In the genomic region with DNA sequence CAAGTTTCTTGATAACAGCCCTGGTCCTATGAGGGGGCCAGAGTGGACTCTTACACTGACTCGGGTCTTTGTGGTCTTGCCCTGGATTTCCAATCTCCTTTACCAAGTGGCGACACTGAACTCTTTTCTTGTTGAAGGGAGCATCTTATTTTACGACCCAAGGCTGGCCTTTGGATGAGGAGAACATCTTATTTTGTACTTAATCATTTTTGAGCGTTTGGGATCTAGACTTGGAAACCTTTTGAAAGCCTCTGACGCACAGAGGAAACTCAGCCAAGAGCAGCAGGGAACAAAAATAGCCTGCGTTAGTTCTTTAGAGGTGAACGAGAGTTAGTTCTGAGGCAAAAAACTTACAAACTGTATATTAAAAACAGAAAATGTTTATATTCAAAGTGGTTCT, we compare ENCODE assay signal across 17 mouse cellular contexts. TPM values are rescaled to one million over a fixed set of nuclear protein-coding genes. Genes with fewer than 3 reads are reported as not detected.
DNase-seq lines count a peak whose midpoint lies in the region; ATAC-seq and TF ChIP-seq lines count a peak whose summit lies in the region.
"Had no signal": no experiment of that assay in that cellular context is flagged by ENCODE, and none has a peak within 500 bp of the region (broad histone marks: within the 10 kb centered on the region; RNA-seq: fewer than 3 reads in every experiment).

No protein-coding gene starts in this region.

- H3K9me3 ChIP-seq in embryonic facial prominence, embryonic 13.5 days: no peaks in the 10 kb centered on the region
- H3K9me3 ChIP-seq in embryonic facial prominence, embryonic 10.5 days: no peaks in the 10 kb centered on the region
- no peaks in the 10 kb centered on the region for H3K9me3 ChIP-seq in kidney, postnatal 0 days (replicated peaks; ENCODE audit: low read length)
- H3K9me3 ChIP-seq: neural tube, embryonic 15.5 days had no signal

- ATAC-seq in embryonic facial prominence, embryonic 13.5 days (ENCODE audit: insufficient number of reproducible peaks, insufficient read depth, low FRiP score, low TSS enrichment, low read depth): no peak
- ATAC-seq in kidney, postnatal 0 days (replicated peaks; ENCODE audit: low FRiP score, low read depth): no peak
- no peak for ATAC-seq in erythroid progenitor cell, adult 5-6 weeks (replicated peaks; ENCODE audit: low FRiP score, poor library complexity, severe bottlenecking)
- ATAC-seq in granulocyte monocyte progenitor cell, adult 5-6 weeks (replicated peaks; ENCODE audit: poor library complexity, severe bottlenecking): no peak
- ATAC-seq: inflammation-experienced regulatory T-cells, adult 6 months; Patski had no signal

- H3K4me2 ChIP-seq in embryonic facial prominence, embryonic 13.5 days: no peak overlapping the region
- no peak overlapping the region for H3K4me2 ChIP-seq in kidney, postnatal 0 days (ENCODE audit: low read length)
- H3K4me2 ChIP-seq: lung, embryonic 14.5 days; neural tube, embryonic 15.5 days had no signal

- WGBS in embryonic facial prominence, embryonic 13.5 days: 80% methylated on average over 7 of the region's 7 CpGs
- WGBS in embryonic facial prominence, embryonic 10.5 days: 88% methylated on average over 7 of the region's 7 CpGs
- 67% methylated on average over 7 of the region's 7 CpGs for WGBS in kidney, postnatal 0 days

- DNase-seq in embryonic facial prominence, embryonic 10.5 days (ENCODE audit: low spot score): no peak
- peak; percentile 26 to 59 for DNase-seq in urinary bladder, postnatal 36 days (ENCODE audit: low spot score in 2 of 2)
- DNase-seq in urinary bladder, postnatal 10 days (ENCODE audit: low spot score): no peak
- DNase-seq in kidney, postnatal 0 days (ENCODE audit: low spot score): peak; percentile 23
- no peak for DNase-seq in ovary, postnatal 10 days (ENCODE audit: low spot score)
- DNase-seq: lung, embryonic 14.5 days; midbrain, embryonic 14.5 days had no signal

- no peak overlapping the region for H3K9ac ChIP-seq in embryonic facial prominence, embryonic 13.5 days
- H3K9ac ChIP-seq in kidney, postnatal 0 days (ENCODE audit: low read depth, low read length): no peak overlapping the region
- H3K9ac ChIP-seq: lung, embryonic 14.5 days; neural tube, embryonic 15.5 days had no signal

- 0 out of 2 replicates have a peak, but pooled peaks cover 5% of the 10 kb centered on the region for H3K27me3 ChIP-seq in embryonic facial prominence, embryonic 13.5 days
- H3K27me3 ChIP-seq in embryonic facial prominence, embryonic 10.5 days (replicated peaks; ENCODE audit: low read depth, poor library complexity, severe bottlenecking): peaks cover 12% of the 10 kb centered on the region
- no peaks in the 10 kb centered on the region for H3K27me3 ChIP-seq in kidney, postnatal 0 days (ENCODE audit: insufficient read depth, low read length)
- H3K27me3 ChIP-seq: neural tube, embryonic 15.5 days; Patski had no signal

- peaks cover 23% of the 10 kb centered on the region for H3K4me1 ChIP-seq in embryonic facial prominence, embryonic 13.5 days
- H3K4me1 ChIP-seq in embryonic facial prominence, embryonic 10.5 days: peaks cover 16% of the 10 kb centered on the region
- H3K4me1 ChIP-seq in kidney, postnatal 0 days (replicated peaks; ENCODE audit: insufficient read depth, low read length): 0 out of 2 replicates have a peak, but pooled peaks cover 3% of the 10 kb centered on the region

- no peak overlapping the region for H3K4me3 ChIP-seq in embryonic facial prominence, embryonic 13.5 days
- H3K4me3 ChIP-seq in embryonic facial prominence, embryonic 10.5 days: no peak overlapping the region
- H3K4me3 ChIP-seq in kidney, postnatal 0 days (replicated peaks; ENCODE audit: low read depth, low read length): no peak overlapping the region
- H3K4me3 ChIP-seq: neural tube, embryonic 15.5 days had no signal

- H3K36me3 ChIP-seq in embryonic facial prominence, embryonic 13.5 days: no peaks in the 10 kb centered on the region
- H3K36me3 ChIP-seq in embryonic facial prominence, embryonic 10.5 days (replicated peaks): no peaks in the 10 kb centered on the region
- no peaks in the 10 kb centered on the region for H3K36me3 ChIP-seq in kidney, postnatal 0 days (ENCODE audit: insufficient read depth, low read length)
- H3K36me3 ChIP-seq: neural tube, embryonic 15.5 days had no signal

- no peak for TF ChIP-seq CTCF in kidney, postnatal 0 days (IDR thresholded peaks at IDR 0.05; ENCODE audit: low read depth)

- H3K27ac ChIP-seq in embryonic facial prominence, embryonic 13.5 days: peak overlapping the region; percentile 11; the same call in 1 of the 2 replicates
- H3K27ac ChIP-seq in embryonic facial prominence, embryonic 10.5 days (replicated peaks): no peak overlapping the region
- no peak overlapping the region for H3K27ac ChIP-seq in kidney, postnatal 0 days
- H3K27ac ChIP-seq: neural tube, embryonic 15.5 days had no signal

RNA-seq across cellular contexts. Expression of a gene that starts 4.5 kb away (rescaled TPM):
- 4.1 and 4.6 TPM in 2 replicates for polyA plus RNA-seq in embryonic facial prominence, embryonic 13.5 days (2015; fragmentation: Nextera tagmentation; extraction: Ambion mirVana)
- 2.0 and 2.3 TPM in 2 replicates for polyA plus RNA-seq in embryonic facial prominence, embryonic 10.5 days (2016; fragmentation: Nextera tagmentation; extraction: Ambion mirVana)
- 4.9 and 5.0 TPM in 2 replicates for polyA plus RNA-seq in kidney, postnatal 0 days (2015; fragmentation: Nextera tagmentation; extraction: Ambion mirVana)
- total RNA-seq in erythroid progenitor cell, adult 5-6 weeks (2015; ENCODE audit: low replicate concordance): 2.9 and 7.2 TPM in 2 replicates
- total RNA-seq in erythroid progenitor cell, adult 5-6 weeks (2017; ENCODE audit: low replicate concordance): 0.61 and 1.9 TPM in 2 replicates
- total RNA-seq in granulocyte monocyte progenitor cell, adult 5-6 weeks (2014; fragmentation: Nextera tagmentation): 8.8 and 9.9 TPM in 2 replicates
- total RNA-seq in granulocyte monocyte progenitor cell, adult 5-6 weeks (2017): 4.4 and 9.0 TPM in 2 replicates

RNA-seq across cellular contexts. Expression of a gene that starts 46.8 kb away (rescaled TPM):
- not detected in 2 replicates for polyA plus RNA-seq in embryonic facial prominence, embryonic 13.5 days (2015; fragmentation: Nextera tagmentation; extraction: Ambion mirVana)
- not detected in 2 replicates for polyA plus RNA-seq in embryonic facial prominence, embryonic 10.5 days (2016; fragmentation: Nextera tagmentation; extraction: Ambion mirVana)
- polyA plus RNA-seq in kidney, postnatal 0 days (2015; fragmentation: Nextera tagmentation; extraction: Ambion mirVana): 0.28 and 0.33 TPM in 2 replicates
- total RNA-seq in erythroid progenitor cell, adult 5-6 weeks (2015; ENCODE audit: low replicate concordance): not detected in 2 replicates
- not detected in 2 replicates for total RNA-seq in erythroid progenitor cell, adult 5-6 weeks (2017; ENCODE audit: low replicate concordance)
- not detected in 2 replicates for total RNA-seq in granulocyte monocyte progenitor cell, adult 5-6 weeks (2014; fragmentation: Nextera tagmentation)
- total RNA-seq in granulocyte monocyte progenitor cell, adult 5-6 weeks (2017): not detected in 2 replicates
- total RNA-seq: left cerebral cortex, postnatal 25 days had no signal
- polyA plus RNA-seq: C2C12; embryonic facial prominence, embryonic 11.5 days; frontal cortex, adult 2 months; inflammation-experienced regulatory T-cells, adult 6 months; lung, embryonic 14.5 days; midbrain, embryonic 14.5 days had no signal

Comparison
In these comparisons a context has a peak if more than half of its experiments do, and no peak if none do; other contexts are left out.
1. DNase-seq: peak in urinary bladder, postnatal 36 days (2 of 2) and kidney, postnatal 0 days (single experiment); none in embryonic facial prominence, embryonic 10.5 days (single experiment), urinary bladder, postnatal 10 days (single experiment) and ovary, postnatal 10 days (single experiment).